Mouse (Mus musculus): Measurements from ENCODE around the gene Acvr1. TPM values are rescaled to one million over a fixed set of nuclear protein-coding genes. Genes with fewer than 3 reads are reported as not detected.
A peak's percentile ranks its signal among the peaks of the same experiment; 100 is the strongest.

Gene Acvr1
- polyA plus RNA-seq, 1 experiment from 2014 or later, result 5.6 TPM

DNA sequence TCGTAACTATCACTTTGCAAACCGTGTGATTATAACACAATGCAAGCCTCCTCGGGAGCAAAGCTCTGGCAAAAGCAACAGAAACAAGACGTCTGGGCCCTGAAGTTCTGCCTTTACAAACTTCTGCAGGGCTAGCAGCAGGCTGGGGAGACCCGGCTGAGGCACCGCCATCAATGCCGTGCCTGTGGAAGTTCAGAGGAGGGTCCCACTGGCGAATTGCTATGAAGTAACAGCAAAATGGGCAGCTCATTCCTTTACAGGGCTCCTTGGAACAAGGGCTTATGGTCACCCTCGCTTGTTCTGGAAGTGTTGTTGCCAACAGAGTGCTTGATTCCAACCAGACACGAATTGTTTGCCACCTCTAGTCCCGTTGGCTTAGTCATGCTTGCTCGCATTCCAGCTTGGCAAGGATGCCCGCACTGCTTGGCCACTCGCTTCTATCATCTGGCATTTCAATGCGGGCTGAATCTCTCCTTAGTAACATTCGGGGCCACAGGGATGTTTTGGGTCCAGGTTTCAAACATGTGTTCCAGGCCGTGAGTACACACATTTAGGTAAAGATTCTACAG, 29.9 kb upstream of the Acvr1 start:
- H3K27ac ChIP-seq (replicated peaks; ENCODE audit: low read depth, low read length), result no peak overlapping the region
- no peaks in the 10 kb centered on the region for H3K4me1 ChIP-seq (ENCODE audit: control insufficient read depth, insufficient read depth, low read length)
- H3K27me3 ChIP-seq (ENCODE audit: control insufficient read depth, insufficient read depth, low read length), result no peaks in the 10 kb centered on the region
- H3K4me3 ChIP-seq (replicated peaks; ENCODE audit: low read depth, low read length), result no peak overlapping the region
- H3K9me3 ChIP-seq (ENCODE audit: control insufficient read depth, low read length), result no peaks in the 10 kb centered on the region
- no peaks in the 10 kb centered on the region for H3K36me3 ChIP-seq (ENCODE audit: control insufficient read depth, insufficient read depth, low read length)
- ATAC-seq (ENCODE audit: low FRiP score, low TSS enrichment), result no peak
- DNase-seq, result no peak
- 68% methylated on average over 17 of the region's 17 CpGs for WGBS
- no peak overlapping the region for H3K9ac ChIP-seq (replicated peaks; ENCODE audit: low read length)
- no peak overlapping the region for H3K4me2 ChIP-seq (ENCODE audit: low read length)

DNA sequence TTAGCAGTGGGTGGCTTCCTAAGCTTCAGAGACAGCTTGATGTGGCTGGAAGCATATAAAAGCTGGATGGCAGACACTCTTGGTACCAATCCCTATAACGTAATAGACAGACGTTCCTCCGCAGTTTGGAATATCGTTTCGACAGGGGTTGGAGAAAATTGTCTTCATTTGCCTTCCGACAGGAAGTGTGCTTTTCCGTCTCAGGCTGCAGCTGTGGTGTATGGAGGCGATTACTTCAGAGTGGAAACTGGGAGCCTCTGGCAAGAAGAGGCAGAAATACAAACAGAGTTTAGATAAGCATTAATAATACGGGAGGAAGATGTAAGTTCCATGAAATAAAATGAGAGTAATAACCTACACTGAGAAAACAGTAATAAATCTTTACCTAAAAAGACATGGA, 28.4 kb upstream of the Acvr1 start:
- Histone ChIP-seq H3K36me3 (ENCODE audit: control insufficient read depth, insufficient read depth, low read length) (no peaks in the 10 kb centered on the region), H3K4me2 (ENCODE audit: low read length) (no peak overlapping the region), H3K27ac (replicated peaks; ENCODE audit: low read depth, low read length) (0 out of 2 replicates have a peak overlapping the region, but pooled peaks have one; percentile 26), H3K9ac (replicated peaks; ENCODE audit: low read length) (no peak overlapping the region), H3K4me3 (replicated peaks; ENCODE audit: low read depth, low read length) (no peak overlapping the region), H3K27me3 (ENCODE audit: control insufficient read depth, insufficient read depth, low read length) (no peaks in the 10 kb centered on the region), H3K4me1 (ENCODE audit: control insufficient read depth, insufficient read depth, low read length) (no peaks in the 10 kb centered on the region), H3K9me3 (ENCODE audit: control insufficient read depth, low read length) (no peaks in the 10 kb centered on the region)
- ATAC-seq (ENCODE audit: low FRiP score, low TSS enrichment) (no peak), DNase-seq (no peak)
- WGBS, result 78% methylated on average over 9 of the region's 9 CpGs

DNA sequence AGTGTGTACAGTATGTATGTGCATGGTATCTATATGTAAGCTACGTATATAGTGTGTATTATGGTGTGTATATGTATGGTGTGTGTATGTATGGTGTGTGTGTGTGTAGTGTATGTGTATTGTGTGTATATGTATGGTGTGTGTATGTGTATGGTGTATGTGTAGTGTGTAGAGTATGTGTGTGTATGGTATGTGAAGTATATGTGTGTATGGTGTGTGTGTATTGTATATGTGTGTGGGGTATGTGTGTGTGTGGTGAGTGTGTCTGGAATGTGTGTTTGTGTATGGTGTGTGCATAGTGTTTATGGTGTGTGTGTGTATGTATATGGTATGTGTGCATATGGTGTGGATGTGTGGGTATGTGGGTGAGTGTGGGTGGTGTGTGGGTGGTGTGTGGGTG, 23.1 kb upstream of the Acvr1 start:
- no peaks in the 10 kb centered on the region for H3K4me1 ChIP-seq (ENCODE audit: control insufficient read depth, insufficient read depth, low read length)
- DNase-seq (no peak), ATAC-seq (ENCODE audit: low FRiP score, low TSS enrichment) (peak; percentile 34)
- no peaks in the 10 kb centered on the region for H3K9me3 ChIP-seq (ENCODE audit: control insufficient read depth, low read length)
- no peak overlapping the region for H3K4me2 ChIP-seq (ENCODE audit: low read length)
- H3K36me3 ChIP-seq (ENCODE audit: control insufficient read depth, insufficient read depth, low read length), result no peaks in the 10 kb centered on the region
- no peak overlapping the region for H3K9ac ChIP-seq (replicated peaks; ENCODE audit: low read length)
- H3K4me3 ChIP-seq (replicated peaks; ENCODE audit: low read depth, low read length), result no peak overlapping the region
- no peaks in the 10 kb centered on the region for H3K27me3 ChIP-seq (ENCODE audit: control insufficient read depth, insufficient read depth, low read length)
- 96% methylated on average over 1 of the region's 1 CpGs for WGBS
- H3K27ac ChIP-seq (replicated peaks; ENCODE audit: low read depth, low read length), result no peak overlapping the region

DNA sequence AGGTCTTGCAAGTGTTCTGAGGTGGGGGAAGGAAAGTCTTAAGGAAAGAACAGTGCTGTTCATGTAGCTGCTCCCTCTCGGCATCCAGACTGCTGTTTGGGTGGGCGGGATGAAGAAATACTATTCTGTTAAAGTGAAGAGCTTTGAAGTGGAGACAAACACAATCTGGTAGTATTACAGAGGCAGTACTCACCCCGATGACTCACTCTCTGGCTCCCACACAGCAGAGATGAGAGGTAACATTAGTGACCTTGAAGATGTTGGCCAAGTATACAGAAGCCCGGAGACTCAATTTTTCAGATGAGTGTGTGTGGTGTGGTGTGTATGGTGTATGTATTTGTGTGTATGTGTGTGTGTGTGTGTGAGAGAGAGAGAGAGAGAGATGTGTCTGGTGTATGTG, 22.7 kb upstream of the Acvr1 start:
- Histone ChIP-seq H3K9me3 (ENCODE audit: control insufficient read depth, low read length) (no peaks in the 10 kb centered on the region), H3K27ac (replicated peaks; ENCODE audit: low read depth, low read length) (no peak overlapping the region), H3K9ac (replicated peaks; ENCODE audit: low read length) (no peak overlapping the region), H3K27me3 (ENCODE audit: control insufficient read depth, insufficient read depth, low read length) (no peaks in the 10 kb centered on the region), H3K4me2 (ENCODE audit: low read length) (no peak overlapping the region), H3K4me1 (ENCODE audit: control insufficient read depth, insufficient read depth, low read length) (no peaks in the 10 kb centered on the region), H3K36me3 (ENCODE audit: control insufficient read depth, insufficient read depth, low read length) (no peaks in the 10 kb centered on the region), H3K4me3 (replicated peaks; ENCODE audit: low read depth, low read length) (no peak overlapping the region)
- DNase-seq, result no peak
- 79% methylated on average over 4 of the region's 4 CpGs for WGBS
- ATAC-seq (ENCODE audit: low FRiP score, low TSS enrichment), result no peak

DNA sequence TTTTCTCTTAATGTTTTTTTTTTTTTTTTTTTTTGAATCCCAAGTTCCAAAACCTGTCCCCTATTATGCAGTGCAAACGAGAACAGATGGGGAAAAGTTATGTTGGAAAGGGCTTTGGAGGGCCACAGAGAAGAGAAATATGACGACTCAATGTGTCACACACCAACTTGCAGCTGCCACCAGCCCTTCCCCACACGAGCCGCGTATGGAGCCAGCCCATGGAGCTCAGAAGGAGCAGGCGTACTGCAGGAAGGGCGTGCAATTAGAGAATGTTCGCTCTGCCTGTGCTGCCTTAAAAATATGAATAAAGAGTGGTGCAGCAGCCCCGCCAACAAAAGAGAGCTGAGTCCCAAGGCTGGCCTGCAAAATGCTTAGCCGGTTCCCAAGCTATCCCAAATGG, 19.4 kb upstream of the Acvr1 start:
- H3K4me3 ChIP-seq (replicated peaks; ENCODE audit: low read depth, low read length), result no peak overlapping the region
- H3K9ac ChIP-seq (replicated peaks; ENCODE audit: low read length), result no peak overlapping the region
- H3K9me3 ChIP-seq (ENCODE audit: control insufficient read depth, low read length), result no peaks in the 10 kb centered on the region
- 68% methylated on average over 10 of the region's 10 CpGs for WGBS
- no peaks in the 10 kb centered on the region for H3K4me1 ChIP-seq (ENCODE audit: control insufficient read depth, insufficient read depth, low read length)
- no peaks in the 10 kb centered on the region for H3K36me3 ChIP-seq (ENCODE audit: control insufficient read depth, insufficient read depth, low read length)
- H3K4me2 ChIP-seq (ENCODE audit: low read length), result no peak overlapping the region
- DNase-seq, result no peak
- no peaks in the 10 kb centered on the region for H3K27me3 ChIP-seq (ENCODE audit: control insufficient read depth, insufficient read depth, low read length)
- H3K27ac ChIP-seq (replicated peaks; ENCODE audit: low read depth, low read length), result no peak overlapping the region
- no peak for ATAC-seq (ENCODE audit: low FRiP score, low TSS enrichment)

DNA sequence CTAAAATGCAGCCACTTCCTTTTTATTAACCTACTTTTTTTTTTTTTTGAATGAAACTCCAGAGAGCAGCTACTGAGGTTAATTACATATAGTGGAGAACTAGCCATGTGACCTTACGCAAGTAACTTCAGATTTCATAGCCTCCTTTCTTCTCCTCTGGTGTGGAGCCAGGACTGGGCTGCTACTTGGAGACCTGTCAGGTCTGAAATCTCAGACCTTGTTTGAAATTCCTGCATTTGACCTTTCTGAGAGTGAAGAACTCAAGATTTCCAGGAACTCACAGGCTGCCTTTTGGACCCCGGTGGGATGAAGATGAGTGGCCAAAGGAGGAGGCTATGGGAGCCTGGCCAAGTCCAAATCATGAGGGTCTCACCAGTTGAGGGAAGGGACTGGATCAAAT, 7.2 kb upstream of the Acvr1 start:
- Histone ChIP-seq H3K36me3 (ENCODE audit: control insufficient read depth, insufficient read depth, low read length) (no peaks in the 10 kb centered on the region), H3K9ac (replicated peaks; ENCODE audit: low read length) (no peak overlapping the region), H3K9me3 (ENCODE audit: control insufficient read depth, low read length) (no peaks in the 10 kb centered on the region), H3K27me3 (ENCODE audit: control insufficient read depth, insufficient read depth, low read length) (no peaks in the 10 kb centered on the region), H3K4me2 (ENCODE audit: low read length) (no peak overlapping the region), H3K4me1 (ENCODE audit: control insufficient read depth, insufficient read depth, low read length) (peaks cover 2% of the 10 kb centered on the region; the same call in 1 of the 2 replicates), H3K4me3 (replicated peaks; ENCODE audit: low read depth, low read length) (no peak overlapping the region), H3K27ac (replicated peaks; ENCODE audit: low read depth, low read length) (no peak overlapping the region)
- ATAC-seq (ENCODE audit: low FRiP score, low TSS enrichment) (no peak), DNase-seq (no peak)
- WGBS, result 95% methylated on average over 2 of the region's 2 CpGs

DNA sequence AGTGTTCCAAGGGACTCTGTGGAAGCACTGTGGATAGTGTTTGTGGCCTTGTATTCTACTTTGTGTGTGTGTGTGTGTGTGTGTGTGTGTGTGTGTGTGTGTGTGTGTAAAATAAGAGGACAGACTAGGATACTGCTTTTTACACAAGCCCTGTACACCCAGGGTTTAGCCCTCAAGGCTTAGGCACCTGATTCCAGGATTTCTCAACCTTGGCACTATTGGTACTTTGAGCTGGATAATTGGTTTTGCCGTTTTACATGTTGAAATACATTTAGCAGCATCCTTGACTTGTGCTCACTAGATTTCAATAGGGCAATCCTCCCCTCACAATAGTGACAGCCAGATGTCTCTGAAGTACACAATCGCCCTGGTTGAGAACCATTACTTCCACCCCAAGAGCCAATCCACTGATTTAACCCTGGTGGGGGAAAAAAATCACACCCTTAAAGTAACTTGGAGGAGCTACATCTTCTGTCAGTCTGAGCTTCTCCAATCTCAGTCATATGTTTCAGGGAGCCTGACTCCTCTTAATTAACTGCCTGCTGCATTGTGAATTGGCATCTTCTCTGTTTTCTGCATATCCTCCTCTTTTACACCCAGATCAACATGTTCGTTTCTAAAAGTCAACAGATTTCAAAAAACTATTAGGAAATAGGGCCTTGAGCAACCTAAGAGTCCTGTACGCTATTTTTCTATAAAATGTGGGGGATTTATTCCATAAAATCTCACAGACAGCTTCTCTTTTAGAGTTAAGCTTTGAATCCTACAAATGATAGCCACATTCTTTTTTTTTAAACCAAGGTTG, 2.1 kb upstream of the Acvr1 start:
- Histone ChIP-seq H3K27me3 (ENCODE audit: control insufficient read depth, insufficient read depth, low read length) (no peaks in the 10 kb centered on the region), H3K4me1 (ENCODE audit: control insufficient read depth, insufficient read depth, low read length) (peaks cover 32% of the 10 kb centered on the region), H3K4me2 (ENCODE audit: low read length) (peak overlapping the region; percentile 75), H3K36me3 (ENCODE audit: control insufficient read depth, insufficient read depth, low read length) (no peaks in the 10 kb centered on the region), H3K4me3 (replicated peaks; ENCODE audit: low read depth, low read length) (peak overlapping the region; percentile 79), H3K9me3 (ENCODE audit: control insufficient read depth, low read length) (no peaks in the 10 kb centered on the region), H3K27ac (replicated peaks; ENCODE audit: low read depth, low read length) (peak overlapping the region; percentile 99), H3K9ac (replicated peaks; ENCODE audit: low read length) (peak overlapping the region; percentile 95)
- 68% methylated on average over 4 of the region's 4 CpGs for WGBS
- DNase-seq (no peak), ATAC-seq (ENCODE audit: low FRiP score, low TSS enrichment) (no peak)

DNA sequence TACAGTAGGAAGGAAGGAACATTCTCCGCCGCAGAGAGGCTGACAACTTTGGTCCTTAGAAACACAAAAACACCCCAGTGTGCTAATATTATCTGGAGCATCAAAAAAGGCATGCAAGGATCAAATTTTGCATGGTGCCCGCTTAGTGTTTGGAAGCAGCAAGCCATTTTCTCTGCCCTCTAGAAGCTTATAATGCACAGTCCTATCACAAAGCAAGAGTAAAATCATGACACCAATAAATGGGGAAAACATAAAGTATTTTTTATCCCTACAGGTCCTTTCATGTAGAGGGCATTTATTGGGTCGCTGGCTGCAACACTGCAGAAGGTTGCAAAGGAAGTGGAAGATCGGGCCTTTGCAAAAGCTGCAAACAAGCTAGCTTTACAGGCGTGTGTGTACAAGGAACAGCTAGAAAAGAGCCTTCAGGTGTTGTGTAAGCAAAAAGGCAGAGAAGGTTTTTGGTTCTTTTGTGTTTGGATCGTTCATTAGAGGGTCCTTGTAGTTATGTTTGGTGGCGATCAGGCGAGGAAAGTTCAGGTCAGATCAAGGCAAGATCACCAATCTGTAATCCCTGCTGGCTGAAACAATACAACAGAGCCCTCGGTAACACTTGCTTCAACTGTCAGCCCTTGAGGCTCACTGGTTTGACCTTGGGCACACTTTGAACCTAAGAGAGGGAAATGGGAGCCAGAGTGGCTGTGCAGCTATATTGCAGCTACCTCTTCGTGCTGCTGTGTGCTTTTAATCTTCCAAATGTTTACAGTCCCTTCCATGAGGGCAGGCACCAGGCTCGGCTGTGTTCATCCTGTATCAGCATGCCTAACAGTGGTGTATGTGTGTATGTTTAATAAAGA, 1.1 kb upstream of the Acvr1 start:
- peak; percentile 53 for DNase-seq

More for the DNA sequence above, 1.1 kb upstream of the Acvr1 start:
- no peak for ATAC-seq (ENCODE audit: low FRiP score, low TSS enrichment)
- peak overlapping the region; percentile 99 for H3K27ac ChIP-seq (replicated peaks; ENCODE audit: low read depth, low read length)
- peaks cover 32% of the 10 kb centered on the region for H3K4me1 ChIP-seq (ENCODE audit: control insufficient read depth, insufficient read depth, low read length)
- no peaks in the 10 kb centered on the region for H3K27me3 ChIP-seq (ENCODE audit: control insufficient read depth, insufficient read depth, low read length)
- H3K36me3 ChIP-seq (ENCODE audit: control insufficient read depth, insufficient read depth, low read length), result no peaks in the 10 kb centered on the region
- no peaks in the 10 kb centered on the region for H3K9me3 ChIP-seq (ENCODE audit: control insufficient read depth, low read length)
- H3K9ac ChIP-seq (replicated peaks; ENCODE audit: low read length), result peak overlapping the region; percentile 95
- 5% methylated on average over 12 of the region's 12 CpGs for WGBS
- peak overlapping the region; percentile 75 for H3K4me2 ChIP-seq (ENCODE audit: low read length)
- H3K4me3 ChIP-seq (replicated peaks; ENCODE audit: low read depth, low read length), result peak overlapping the region; percentile 79
